Mouse (Mus musculus): Measurements from ENCODE around the gene Gcgr. TPM values are rescaled to one million over a fixed set of nuclear protein-coding genes. Genes with fewer than 3 reads are reported as not detected.
"Not testable (repeated sequence)": the region's sequence is repeated elsewhere in the genome, so short reads cannot be mapped to it uniquely, and the experiment has no call there.

The Gcgr gene
- total RNA-seq, 2 experiments from 2014 or later, result 1.7 to 2.4 TPM

GRCm38 (mm10) chr11:120501701-120502100 is 28.8 kb upstream of the Gcgr start:
- no peak for DNase-seq

GRCm38 (mm10) chr11:120505661-120506060 is 24.8 kb upstream of the Gcgr start:
- intact Hi-C loops (cut with DNase I), result no loop called here
- DNase-seq, result no peak

More at GRCm38 (mm10) chr11:120501701-120502100, 28.8 kb upstream of the Gcgr start:
- intact Hi-C loops (cut with DNase I), result no loop called here

GRCm38 (mm10) chr11:120506899-120507298 is 23.6 kb upstream of the Gcgr start:
- intact Hi-C loops (cut with DNase I), result no loop called here
- DNase-seq, result no peak

- intact Hi-C loops (cut with DNase I), result no loop called here
- no peak for DNase-seq
Observed at GRCm38 (mm10) chr11:120507611-120508289, 22.7 kb upstream of the Gcgr start.

- DNase-seq, result no peak
- intact Hi-C loops (cut with DNase I), result no loop called here
Observed at GRCm38 (mm10) chr11:120508290-120508870, 22.1 kb upstream of the Gcgr start.

- DNase-seq, result no peak
- intact Hi-C loops (cut with DNase I), result loop anchor here (2.0 to 10.0 kb wide), 3 partner anchors 19 to 265 kb away; partner anchors contain the start of genes Cenpx, Lrrc45 and Slc25a10
Observed at GRCm38 (mm10) chr11:120509940-120510339, 20.6 kb upstream of the Gcgr start.

GRCm38 (mm10) chr11:120510375-120511030 is 20.0 kb upstream of the Gcgr start:
- intact Hi-C loops (cut with DNase I), result loop anchor here (2.0 to 10.0 kb wide), 3 partner anchors 20 to 264 kb away; partner anchors contain the start of genes Cenpx, Lrrc45 and Slc25a10
- no peak for DNase-seq

GRCm38 (mm10) chr11:120512790-120513453 is 17.6 kb upstream of the Gcgr start:
- no peak for DNase-seq
- intact Hi-C loops (cut with DNase I), result loop anchor here (5.0 to 10.0 kb wide), 2 partner anchors 199 to 262 kb away; partner anchors contain the start of genes Cenpx and Lrrc45

GRCm38 (mm10) chr11:120514262-120514661 is 16.2 kb upstream of the Gcgr start:
- intact Hi-C loops (cut with DNase I), result loop anchor here (1.0 to 10.0 kb wide), 4 partner anchors 65 to 261 kb away; partner anchors contain the start of genes Cenpx and Lrrc45
- not testable (repeated sequence) for DNase-seq

GRCm38 (mm10) chr11:120515611-120516010 is 14.9 kb upstream of the Gcgr start:
- intact Hi-C loops (cut with DNase I), result loop anchor here (10.0 kb wide), 1 partner anchor 259 kb away; no protein-coding TSS in a partner anchor
- peak; percentile 88 to 96 for DNase-seq

GRCm38 (mm10) chr11:120517147-120517546 is 13.4 kb upstream of the Gcgr start:
- intact Hi-C loops (cut with DNase I), result loop anchor here (10.0 kb wide), 1 partner anchor 258 kb away; no protein-coding TSS in a partner anchor
- no peak for DNase-seq

GRCm38 (mm10) chr11:120518027-120518426 is 12.5 kb upstream of the Gcgr start:
- intact Hi-C loops (cut with DNase I), result loop anchor here (10.0 kb wide), 1 partner anchor 257 kb away; no protein-coding TSS in a partner anchor
- peak; percentile 59 to 62 for DNase-seq

- DNase-seq, result peak in 1 of 2 experiments; percentile 30
- intact Hi-C loops (cut with DNase I), result loop anchor here (10.0 kb wide), 1 partner anchor 256 kb away; no protein-coding TSS in a partner anchor
Observed at GRCm38 (mm10) chr11:120518558-120518957, 11.9 kb upstream of the Gcgr start.

- intact Hi-C loops (cut with DNase I), result loop anchor here (2.0 to 10.0 kb wide), 2 partner anchors 29 to 255 kb away; partner anchors contain the start of gene Mcrip1
- DNase-seq, result peak; percentile 65 to 74
Observed at GRCm38 (mm10) chr11:120519738-120520137, 10.8 kb upstream of the Gcgr start.

GRCm38 (mm10) chr11:120520498-120520897 is 10.0 kb upstream of the Gcgr start:
- intact Hi-C loops (cut with DNase I), result loop anchor here (2.0 kb wide), 1 partner anchor 28 kb away; the partner anchor contains the start of gene Mcrip1

GRCm38 (mm10) chr11:120520967-120521540 is 9.4 kb upstream of the Gcgr start:
- intact Hi-C loops (cut with DNase I), result loop anchor here (2.0 kb wide), 1 partner anchor 28 kb away; the partner anchor contains the start of gene Mcrip1
- DNase-seq, result peak; percentile 57 to 79

More at GRCm38 (mm10) chr11:120520498-120520897, 10.0 kb upstream of the Gcgr start:
- no peak for DNase-seq

- DNase-seq, result no peak
- intact Hi-C loops (cut with DNase I), result no loop called here
Observed at GRCm38 (mm10) chr11:120522581-120522980, 7.9 kb upstream of the Gcgr start.

GRCm38 (mm10) chr11:120525959-120526358 is 4.5 kb upstream of the Gcgr start:
- intact Hi-C loops (cut with DNase I), result no loop called here
- DNase-seq, result no peak

GRCm38 (mm10) chr11:120527690-120528354 is 2.7 kb upstream of the Gcgr start:
- intact Hi-C loops (cut with DNase I), result no loop called here
- DNase-seq, result no peak
